Mouse (Mus musculus) left cerebral cortex, adult 11 months (tissue): ENCODE data around the gene Jak1.

Experiments used
- DNase-seq: peaks from one replicate; pipeline ENCODE4 v3.0.0; 2022; ENCODE audit warnings: low spot score

Jak1 gene

GRCm38 (mm10) chr4:101238589-101238988 lies 26.5 kb downstream of the Jak1 start:
- DNase-seq = no peak

GRCm38 (mm10) chr4:101236797-101237196 lies 28.3 kb downstream of the Jak1 start:
- no peak for DNase-seq

DNA sequence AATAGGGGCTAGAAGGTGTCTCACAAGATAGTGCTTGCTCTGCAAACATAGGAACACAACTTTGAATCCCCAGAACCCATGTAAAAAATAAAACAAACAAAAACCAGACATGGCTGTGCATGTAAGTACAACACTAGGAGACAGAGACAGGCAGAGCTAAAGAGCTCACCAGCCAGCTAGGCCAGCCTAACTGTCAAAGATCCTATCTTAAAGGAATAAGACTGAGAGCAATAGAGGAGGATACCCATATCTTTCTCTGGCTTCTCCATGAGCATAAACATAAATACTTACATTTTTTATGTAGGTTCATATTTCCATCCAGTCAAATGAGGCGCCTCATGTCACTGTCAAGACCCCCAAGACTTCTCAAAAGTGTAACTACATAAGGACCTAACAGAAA lies 29.1 kb downstream of the Jak1 start:
- no peak for DNase-seq

DNA sequence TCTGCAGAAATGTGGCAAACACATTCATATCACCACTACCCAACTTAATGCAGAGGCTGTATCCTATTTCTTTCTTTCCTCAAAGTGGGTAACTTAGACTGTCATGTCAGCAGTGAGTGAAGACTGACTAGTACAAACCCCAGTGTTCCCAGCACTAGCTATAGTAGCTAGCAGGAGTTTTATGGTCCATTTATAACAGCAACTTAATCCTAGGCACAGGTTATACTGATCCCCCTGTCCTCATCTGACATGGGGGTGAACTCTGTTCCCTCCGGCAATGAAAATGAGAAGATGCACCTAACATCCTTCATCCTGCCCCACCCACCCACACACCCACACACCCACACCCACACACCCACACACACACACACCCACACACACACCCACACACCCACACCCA lies 30.3 kb downstream of the Jak1 start:
- no peak for DNase-seq

GRCm38 (mm10) chr4:101234332-101234731 lies 30.8 kb downstream of the Jak1 start:
- DNase-seq = peak; percentile 33

GRCm38 (mm10) chr4:101230621-101231020 lies 34.5 kb downstream of the Jak1 start:
- no peak for DNase-seq

- DNase-seq = no peak
Measured at GRCm38 (mm10) chr4:101227398-101227797, 37.7 kb downstream of the Jak1 start.

DNA sequence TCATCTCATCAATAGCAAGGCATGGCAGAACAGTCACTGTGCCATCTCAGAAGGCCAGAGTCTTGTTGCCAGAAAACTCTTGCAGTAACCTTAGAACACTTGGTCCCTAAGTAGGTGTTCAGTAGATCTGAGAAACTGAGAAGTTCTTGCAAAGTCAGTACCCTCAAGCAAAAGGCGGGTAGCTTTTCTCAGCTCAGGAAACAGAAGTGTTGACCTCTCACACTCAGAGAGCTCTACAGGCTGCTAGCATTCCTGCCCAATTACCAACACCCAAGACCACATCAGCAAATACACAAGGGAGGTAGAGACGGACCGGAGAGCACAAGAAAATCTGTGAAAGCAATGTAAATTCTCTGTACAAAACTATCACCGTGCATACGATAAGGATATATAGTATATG lies 39.1 kb downstream of the Jak1 start:
- DNase-seq = no peak

DNA sequence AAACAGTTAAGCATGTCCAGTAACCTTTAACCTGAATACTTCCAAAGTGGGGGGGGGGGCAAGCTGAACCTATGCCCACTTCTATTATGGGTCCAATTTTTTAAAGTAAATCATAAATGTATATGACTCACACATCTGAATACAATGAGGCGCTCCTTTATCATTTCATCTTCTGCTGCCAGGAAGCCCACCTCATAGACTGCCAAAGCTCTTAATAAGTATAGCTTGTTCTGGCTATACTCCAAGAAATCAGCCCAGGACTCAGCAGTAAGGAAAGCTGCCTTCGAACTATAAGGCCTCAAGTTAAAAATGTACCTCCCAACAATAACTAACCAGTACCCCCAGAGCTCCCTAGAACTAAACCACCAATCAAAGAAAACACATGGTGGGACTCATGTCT lies 44.1 kb downstream of the Jak1 start:
- no peak for DNase-seq

- no peak for DNase-seq
Measured at GRCm38 (mm10) chr4:101219839-101220238, 45.2 kb downstream of the Jak1 start.

- no peak for DNase-seq
Measured at GRCm38 (mm10) chr4:101217026-101217540, 48.0 kb downstream of the Jak1 start.

GRCm38 (mm10) chr4:101216286-101216685 lies 48.8 kb downstream of the Jak1 start:
- DNase-seq = no peak

GRCm38 (mm10) chr4:101213477-101213876 lies 51.6 kb downstream of the Jak1 start:
- DNase-seq = no peak

- no peak for DNase-seq
Measured at GRCm38 (mm10) chr4:101207492-101207891, 57.6 kb downstream of the Jak1 start.

- DNase-seq = no peak
Measured at GRCm38 (mm10) chr4:101203518-101203917, 61.6 kb downstream of the Jak1 start.

GRCm38 (mm10) chr4:101202626-101203025 lies 62.5 kb downstream of the Jak1 start:
- DNase-seq = no peak

GRCm38 (mm10) chr4:101199433-101200081 lies 65.5 kb downstream of the Jak1 start:
- no peak for DNase-seq

- DNase-seq = peak; percentile 56
Measured at GRCm38 (mm10) chr4:101198333-101198732, 66.7 kb downstream of the Jak1 start.

DNA sequence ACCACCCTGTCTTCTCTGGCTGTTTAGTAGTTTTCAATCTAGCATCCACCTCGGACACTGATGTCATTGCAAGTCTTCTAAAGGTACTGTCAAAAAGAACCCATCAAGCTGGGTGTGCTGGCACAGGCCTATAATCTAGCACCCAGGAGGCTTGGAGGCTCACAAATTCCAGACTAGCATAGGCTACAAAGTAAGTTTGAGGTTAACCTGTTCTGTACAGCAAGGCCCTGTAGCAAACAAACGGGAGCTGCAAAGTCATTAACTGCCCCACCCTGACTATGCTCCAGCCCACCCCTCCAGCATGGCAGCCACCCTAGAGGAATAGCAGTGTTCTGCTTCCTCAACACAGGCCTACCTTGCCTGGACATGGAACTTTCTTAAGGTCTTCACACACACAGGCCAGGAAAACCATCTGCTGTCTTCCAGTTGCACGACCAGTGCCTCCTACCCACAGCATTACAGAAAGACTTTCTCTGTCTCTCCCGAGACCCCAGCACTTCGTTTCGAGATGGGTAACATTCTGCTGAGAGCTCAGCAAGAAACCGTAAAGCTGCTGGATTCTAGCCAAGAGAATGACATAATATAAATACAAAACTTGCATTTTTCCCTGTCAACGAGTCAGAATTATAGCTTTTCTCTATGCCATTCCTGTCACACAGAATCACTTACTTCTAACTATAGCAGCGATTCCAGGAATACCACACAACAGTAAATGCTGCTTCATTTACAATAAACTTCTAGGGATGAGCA lies 67.5 kb downstream of the Jak1 start:
- no peak for DNase-seq

DNA sequence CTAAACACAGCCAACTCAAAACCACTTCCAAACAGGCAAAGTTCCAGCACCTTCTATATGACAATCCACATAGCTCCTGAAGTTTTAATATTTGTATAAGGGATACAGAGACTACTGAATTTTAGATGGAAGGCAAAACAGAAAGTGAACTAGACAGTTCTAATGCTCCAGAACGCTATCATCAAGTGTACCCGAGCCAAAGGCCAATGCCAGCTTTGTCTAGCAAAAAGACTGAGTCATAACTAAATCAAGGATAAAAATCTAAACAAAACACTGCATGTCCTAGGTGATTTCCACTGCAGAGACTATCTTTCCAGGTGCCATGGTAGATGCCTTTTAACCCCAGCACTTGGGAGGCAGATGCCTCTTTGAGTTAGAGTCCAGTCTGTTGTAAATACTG lies 68.7 kb downstream of the Jak1 start:
- no peak for DNase-seq

GRCm38 (mm10) chr4:101194170-101194569 lies 70.9 kb downstream of the Jak1 start:
- no peak for DNase-seq

DNA sequence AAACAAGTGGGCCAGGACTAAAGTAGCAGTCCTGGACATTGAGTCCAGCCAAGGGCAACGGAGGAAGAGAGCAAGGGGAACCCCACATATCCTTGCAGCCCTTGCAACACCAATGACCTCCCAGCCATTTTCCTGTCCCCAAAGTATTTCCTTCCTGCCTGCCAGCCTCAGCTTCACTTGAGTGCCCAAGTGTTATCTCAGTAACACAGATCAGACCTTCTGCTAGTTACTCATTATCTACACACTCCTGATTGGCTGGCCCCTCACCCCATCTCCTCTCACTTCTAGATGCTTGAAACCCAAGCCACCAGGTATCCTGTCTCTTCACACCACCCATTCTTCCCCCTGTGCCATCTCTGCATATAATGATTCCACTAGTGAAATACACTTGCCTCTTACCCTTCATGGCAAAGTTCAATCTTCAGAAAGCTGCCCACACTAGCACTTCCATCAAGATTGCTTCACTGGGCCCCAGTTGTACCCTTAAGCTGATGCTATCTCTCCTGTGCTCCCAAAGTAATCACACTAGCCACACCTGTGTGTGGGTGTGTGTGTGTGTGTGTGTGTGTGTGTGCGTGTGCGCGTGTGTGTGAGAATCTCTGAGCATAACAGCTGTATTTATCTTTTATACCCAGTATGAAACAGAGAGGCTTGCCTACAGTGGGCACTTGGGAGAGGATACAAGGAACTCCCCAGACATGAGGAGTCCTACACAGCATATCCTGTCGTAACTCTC lies 72.7 kb downstream of the Jak1 start:
- no peak for DNase-seq

- DNase-seq = no peak
Measured at GRCm38 (mm10) chr4:101187381-101187780, 77.7 kb downstream of the Jak1 start.
